Mouse (Mus musculus) spleen, adult 2 months (tissue): ENCODE data around the gene Atg101. TPM values are rescaled to one million over a fixed set of nuclear protein-coding genes. Genes with fewer than 3 reads are reported as not detected.

ENCODE experiments used
- DNase-seq, 2 experiments: peaks; one replicate each; pipeline versions ENCODE4 v3.0.0 to v3.0.0-alpha.2; 2012 to 2021; ENCODE audit warnings: low spot score in 2 of 2, low read depth in 1 of 2
- H3K27ac ChIP-seq: fragments of 200-500 bp; 2 replicates; pipeline ENCODE4 v1.5.1; 2012; ENCODE audit warnings: low read length, inconsistent platforms; ENCODE audit not compliant: insufficient read depth
- H3K27me3 ChIP-seq: fragments of 200-500 bp; 2 replicates; pipeline ENCODE4 v1.6.1; 2012; ENCODE audit warnings: mild to moderate bottlenecking, moderate library complexity, low read length, inconsistent platforms; ENCODE audit not compliant: control insufficient read depth, insufficient read depth
- H3K36me3 ChIP-seq: fragments of 200-500 bp; 2 replicates; pipeline ENCODE4 v1.6.1; 2012; ENCODE audit warnings: mild to moderate bottlenecking, low read length, inconsistent platforms; ENCODE audit not compliant: control insufficient read depth, insufficient read depth
- H3K4me1 ChIP-seq: fragments of 200-500 bp; 2 replicates; pipeline ENCODE4 v1.6.1; 2011; ENCODE audit warnings: inconsistent platforms; ENCODE audit not compliant: control insufficient read depth, insufficient read depth, insufficient read length
- H3K4me3 ChIP-seq: fragments of 200-500 bp; 2 replicates; pipeline ENCODE4 v1.5.1; 2011; ENCODE audit warnings: mild to moderate bottlenecking, inconsistent platforms; ENCODE audit not compliant: insufficient read depth, insufficient read length; ENCODE audit errors: extremely low read depth
- CTCF ChIP-seq: fragments of 200-500 bp; IDR thresholded peaks from 2 replicates; pipeline ENCODE4 v1.5.1; 2011; ENCODE audit warnings: mild to moderate bottlenecking, inconsistent platforms; ENCODE audit not compliant: insufficient read depth, insufficient read length, insufficient replicate concordance; ENCODE audit errors: extremely low read depth
- POLR2A ChIP-seq: fragments of 200-500 bp; IDR thresholded peaks from 2 replicates; pipeline ENCODE4 v1.6.1; 2011; ENCODE audit warnings: low read depth, low read length, inconsistent platforms
- WGBS: fragments of 180-500 bp; shearing (Covaris S2); methylation state at CpG from one replicate; pipeline ENCODE4 v1.1.7; 2018; 5-methylcytosine and 5-hydroxymethylcytosine counted together
- polyA plus RNA-seq: library from polyadenylated mRNA; depleted of rRNA; stranded (reverse); fragments of >200 nt; gene quantifications from 2 replicates; pipeline ENCODE4 v1.2.3, GENCODE M21; 2012

The Atg101 gene
- polyA plus RNA-seq, 1 experiment: 24.5 TPM

DNA sequence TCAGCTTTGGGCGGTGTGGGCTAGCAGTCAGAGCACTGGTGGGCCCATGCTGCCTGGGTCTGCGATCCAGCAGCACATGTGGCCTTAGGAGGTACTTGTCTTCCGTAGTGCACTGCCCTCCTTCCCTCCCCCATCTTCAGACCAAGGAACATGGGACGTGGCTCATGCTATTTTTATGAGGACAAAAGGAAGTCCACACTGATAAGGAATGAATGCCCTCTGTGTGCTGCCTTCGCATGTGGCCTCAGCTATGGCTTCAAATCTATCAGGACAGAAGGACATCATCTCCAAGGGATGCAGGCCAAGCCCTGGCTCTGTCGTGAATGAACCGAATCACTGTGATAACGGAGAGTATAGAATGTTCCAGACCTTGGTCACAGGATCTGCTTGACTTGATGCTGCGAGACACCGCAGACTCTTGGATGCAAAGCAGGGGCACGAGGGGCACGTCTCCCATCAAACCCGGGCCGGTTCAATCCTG is 15.4 kb downstream of the Atg101 start:
- Histone ChIP-seq H3K27me3 (no peaks in the 10 kb centered on the region), H3K4me1 (no peaks in the 10 kb centered on the region), H3K27ac (no peak overlapping the region), H3K4me3 (no peak overlapping the region), H3K36me3 (no peaks in the 10 kb centered on the region)
- WGBS: 85% methylated on average over 14 of the region's 14 CpGs
- DNase-seq: no peak
- TF ChIP-seq CTCF: no peak
- TF ChIP-seq POLR2A: no peak

GRCm38 (mm10) chr15:101300128-101300527 is 16.1 kb downstream of the Atg101 start:
- DNase-seq: no peak
- WGBS: 77% methylated on average over 6 of the region's 6 CpGs
- H3K4me1 ChIP-seq: no peaks in the 10 kb centered on the region
- no peaks in the 10 kb centered on the region for H3K27me3 ChIP-seq
- H3K4me3 ChIP-seq: no peak overlapping the region
- no peak overlapping the region for H3K27ac ChIP-seq
- no peaks in the 10 kb centered on the region for H3K36me3 ChIP-seq
- no peak for TF ChIP-seq CTCF
- no peak for TF ChIP-seq POLR2A

DNA sequence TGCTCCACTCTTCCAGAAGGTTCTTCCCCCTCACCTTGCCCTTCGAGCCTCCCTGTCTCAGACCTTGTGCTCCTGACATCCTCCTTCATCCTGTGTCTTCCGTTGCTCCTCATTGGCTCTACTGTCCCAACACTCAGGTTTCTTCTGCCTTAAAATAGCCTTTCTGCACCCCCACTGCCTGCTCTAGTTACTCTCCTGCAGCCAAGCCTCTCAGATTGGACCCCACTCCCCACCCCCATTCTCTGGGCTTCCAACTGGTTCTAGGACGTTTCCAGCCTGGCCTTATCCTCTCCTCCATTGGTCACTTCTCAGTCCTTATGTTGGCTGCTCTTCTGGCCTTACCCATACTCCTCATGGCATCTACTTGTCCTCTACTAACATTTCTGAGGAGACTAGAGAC is 18.1 kb downstream of the Atg101 start:
- H3K27ac ChIP-seq: no peak overlapping the region
- no peaks in the 10 kb centered on the region for H3K4me1 ChIP-seq
- no peaks in the 10 kb centered on the region for H3K36me3 ChIP-seq
- DNase-seq: no peak
- TF ChIP-seq CTCF (no peak), POLR2A (no peak)
- WGBS: 95% methylated on average over 3 of the region's 3 CpGs
- H3K27me3 ChIP-seq: no peaks in the 10 kb centered on the region
- H3K4me3 ChIP-seq: no peak overlapping the region

- DNase-seq: no peak
- TF ChIP-seq CTCF (no peak), POLR2A (no peak)
- WGBS: 87% methylated on average over 4 of the region's 4 CpGs
Measured at GRCm38 (mm10) chr15:101303830-101304229, 19.8 kb downstream of the Atg101 start.

GRCm38 (mm10) chr15:101306459-101306858 is 22.4 kb downstream of the Atg101 start:
- H3K4me3 ChIP-seq: no peak overlapping the region
- H3K4me1 ChIP-seq: no peaks in the 10 kb centered on the region; the same call in 1 of the 2 replicates
- H3K27ac ChIP-seq: no peak overlapping the region
- H3K36me3 ChIP-seq: no peaks in the 10 kb centered on the region
- no peak for DNase-seq
- H3K27me3 ChIP-seq: no peaks in the 10 kb centered on the region
- WGBS: 80% methylated on average over 4 of the region's 4 CpGs
- TF ChIP-seq POLR2A (no peak), CTCF (no peak)

More at GRCm38 (mm10) chr15:101303830-101304229, 19.8 kb downstream of the Atg101 start:
- no peaks in the 10 kb centered on the region for H3K36me3 ChIP-seq
- no peak overlapping the region for H3K4me3 ChIP-seq
- no peaks in the 10 kb centered on the region for H3K27me3 ChIP-seq
- H3K4me1 ChIP-seq: no peaks in the 10 kb centered on the region; the same call in 1 of the 2 replicates
- H3K27ac ChIP-seq: no peak overlapping the region

- DNase-seq: no peak
- no peak for TF ChIP-seq CTCF
- TF ChIP-seq POLR2A: no peak
- no peak overlapping the region for H3K27ac ChIP-seq
- no peaks in the 10 kb centered on the region for H3K36me3 ChIP-seq
- no peak overlapping the region for H3K4me3 ChIP-seq
- 38% methylated on average over 13 of the region's 13 CpGs for WGBS
- no peaks in the 10 kb centered on the region for H3K27me3 ChIP-seq
- H3K4me1 ChIP-seq: no peaks in the 10 kb centered on the region; the same call in 1 of the 2 replicates
Measured at GRCm38 (mm10) chr15:101308440-101309348, 24.6 kb downstream of the Atg101 start.

- no peak for DNase-seq
- Histone ChIP-seq H3K36me3 (no peaks in the 10 kb centered on the region), H3K27me3 (no peaks in the 10 kb centered on the region), H3K27ac (no peak overlapping the region), H3K4me3 (no peak overlapping the region), H3K4me1 (no peaks in the 10 kb centered on the region; the same call in 1 of the 2 replicates)
- no peak for TF ChIP-seq POLR2A
- TF ChIP-seq CTCF: no peak
- 52% methylated on average over 5 of the region's 5 CpGs for WGBS
Measured at GRCm38 (mm10) chr15:101309493-101309892, 25.4 kb downstream of the Atg101 start.
